In the genomic region with DNA sequence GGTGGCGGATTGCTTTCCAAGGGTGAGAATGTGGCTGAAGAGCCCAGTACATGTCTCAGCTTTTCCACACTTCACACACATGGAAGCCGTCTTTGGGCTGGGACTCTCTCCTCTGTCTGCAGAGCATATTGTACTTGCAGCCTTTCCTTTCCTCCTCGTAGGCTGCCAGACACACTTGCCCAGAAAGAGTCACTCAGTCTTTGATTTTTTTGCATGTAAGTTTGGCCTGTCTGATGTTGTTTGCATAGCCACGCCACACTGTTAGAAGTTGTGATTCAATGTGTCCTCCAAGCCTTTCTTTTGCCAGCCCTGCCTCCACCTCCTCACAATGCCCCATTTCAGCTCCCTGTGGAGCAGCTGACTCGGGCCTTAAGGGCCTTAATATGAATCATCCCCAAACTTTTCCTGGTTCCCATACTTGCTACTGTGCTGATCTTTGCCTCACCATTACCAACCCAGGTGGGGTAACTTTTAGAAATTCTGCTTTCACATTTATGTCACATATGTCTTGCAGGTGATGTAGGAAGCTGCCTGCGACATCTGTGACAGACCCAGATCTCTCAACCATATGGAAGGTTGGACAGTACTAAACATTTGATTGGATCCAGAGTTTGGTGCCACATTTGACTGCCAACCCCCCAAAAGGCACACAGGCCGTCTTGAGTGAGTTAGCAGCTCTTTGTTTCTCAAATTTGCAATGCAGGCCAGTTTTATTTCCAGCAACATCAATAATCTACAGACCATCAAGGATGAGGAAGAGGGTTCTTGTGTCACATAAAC, we compare ENCODE assay signal across 16 mouse cellular contexts.
A peak's percentile ranks its signal among the peaks of the same experiment; 100 is the strongest.
DNase-seq lines count a peak whose midpoint lies in the region; ATAC-seq lines count a peak whose summit lies in the region.
"Had no signal": no experiment of that assay in that cellular context is flagged by ENCODE, and none has a peak within 500 bp of the region (broad histone marks: within the 10 kb centered on the region; RNA-seq: fewer than 3 reads in every experiment).

No protein-coding gene starts in this region.

- ATAC-seq in forebrain, embryonic 15.5 days (replicated peaks) = peak; percentile 97
- ATAC-seq: intestine, embryonic 16.5 days had no signal

- H3K27me3 ChIP-seq in forebrain, embryonic 15.5 days = no peaks in the 10 kb centered on the region
- H3K27me3 ChIP-seq: embryonic facial prominence, embryonic 15.5 days; limb, embryonic 13.5 days; liver, embryonic 15.5 days had no signal

- peaks cover 21% of the 10 kb centered on the region for H3K4me1 ChIP-seq in forebrain, embryonic 15.5 days
- H3K4me1 ChIP-seq: embryonic facial prominence, embryonic 15.5 days; limb, embryonic 13.5 days; liver, embryonic 15.5 days had no signal

- intact Hi-C loops in heart, postnatal 36 days (cut with DNase I) = no loop called here
- intact Hi-C loops in left cerebral cortex, postnatal 25 days (cut with DNase I) = no loop called here
- intact Hi-C loops in left cerebral cortex, postnatal 10 days (cut with DNase I) = no loop called here

- no peak overlapping the region for H3K4me2 ChIP-seq in forebrain, embryonic 15.5 days (replicated peaks)
- H3K4me2 ChIP-seq: embryonic facial prominence, embryonic 15.5 days; limb, embryonic 13.5 days; liver, embryonic 15.5 days had no signal

- no peak overlapping the region for H3K9ac ChIP-seq in forebrain, embryonic 15.5 days (replicated peaks)
- H3K9ac ChIP-seq: embryonic facial prominence, embryonic 15.5 days; limb, embryonic 13.5 days; liver, embryonic 15.5 days had no signal

- no peak overlapping the region for H3K4me3 ChIP-seq in forebrain, embryonic 15.5 days
- H3K4me3 ChIP-seq: embryonic facial prominence, embryonic 15.5 days; hindbrain, embryonic 10.5 days; limb, embryonic 13.5 days; liver, embryonic 15.5 days had no signal

- H3K9me3 ChIP-seq in forebrain, embryonic 15.5 days = no peaks in the 10 kb centered on the region
- H3K9me3 ChIP-seq: embryonic facial prominence, embryonic 15.5 days; hindbrain, embryonic 10.5 days; limb, embryonic 13.5 days; liver, embryonic 15.5 days had no signal

- peak overlapping the region; percentile 81 for H3K27ac ChIP-seq in forebrain, embryonic 15.5 days (replicated peaks)
- H3K27ac ChIP-seq: embryonic facial prominence, embryonic 15.5 days; hindbrain, embryonic 10.5 days; kidney, postnatal 0 days; limb, embryonic 13.5 days; liver, embryonic 15.5 days had no signal

- DNase-seq in heart, adult 18-20 months = peak; percentile 1 to 2
- no peak for DNase-seq in heart, postnatal 36 days
- DNase-seq in left cerebral cortex, postnatal 25 days (ENCODE audit: low spot score in 2 of 2) = peak; percentile 8 to 43
- DNase-seq in left cerebral cortex, postnatal 10 days (ENCODE audit: extremely low spot score in 1 of 2, low spot score in 2 of 2) = no peak
- DNase-seq in brain, adult 2 months (ENCODE audit: low read depth, low spot score) = peak; percentile 31
- DNase-seq in cerebellum, adult 9-10 months = no peak
- DNase-seq: cerebellum, adult 18-20 months; lung, postnatal 14 days; thymus, postnatal 36 days had no signal

- 26% methylated on average over 7 of the region's 7 CpGs for WGBS in forebrain, embryonic 15.5 days

- H3K36me3 ChIP-seq in forebrain, embryonic 15.5 days = no peaks in the 10 kb centered on the region
- H3K36me3 ChIP-seq: embryonic facial prominence, embryonic 15.5 days; hindbrain, embryonic 10.5 days; limb, embryonic 13.5 days; liver, embryonic 15.5 days had no signal

Comparison
In these comparisons a context has a peak if more than half of its experiments do, and no peak if none do; other contexts are left out.
1. DNase-seq: peak in heart, adult 18-20 months (2 of 2), left cerebral cortex, postnatal 25 days (2 of 2) and brain, adult 2 months (single experiment); none in heart, postnatal 36 days (0 of 2), left cerebral cortex, postnatal 10 days (0 of 2) and cerebellum, adult 9-10 months (single experiment).